Mouse (Mus musculus): ENCODE results near the gene Cst13.
A peak's percentile ranks its signal among the peaks of the same experiment; 100 is the strongest.

The Cst13 gene

GRCm38 (mm10) chr2:148875335-148875811 is 55.5 kb downstream of the Cst13 start, which contains the start of gene Cst3:
TSS of gene Cst3 (minus strand) at chr2:148875692.
- DNase-seq = peak; percentile 100

GRCm38 (mm10) chr2:148877016-148877770 is 57.3 kb downstream of the Cst13 start:
- peak; percentile 98 for DNase-seq

GRCm38 (mm10) chr2:148878641-148879130 is 58.8 kb downstream of the Cst13 start:
- DNase-seq = peak; percentile 93

- DNase-seq = peak; percentile 98
Measured at GRCm38 (mm10) chr2:148879199-148879598, 59.3 kb downstream of the Cst13 start.

All from heart, adult 11 months (tissue).